Mouse (Mus musculus) cerebellum, adult 11 months (tissue): ENCODE results near the gene Mgmt.

Source experiments
- DNase-seq: peaks from one replicate; pipeline ENCODE4 v3.0.0; 2022

Gene Mgmt

GRCm38 (mm10) chr7:137131957-137132356 lies 237.5 kb downstream of the Mgmt start:
- DNase-seq: no peak

- no peak for DNase-seq
Observed at GRCm38 (mm10) chr7:137138101-137138500, 243.7 kb downstream of the Mgmt start.

GRCm38 (mm10) chr7:137140321-137140720 lies 245.9 kb downstream of the Mgmt start:
- DNase-seq: no peak

GRCm38 (mm10) chr7:137141386-137141785 lies 247.0 kb downstream of the Mgmt start:
- DNase-seq: no peak

GRCm38 (mm10) chr7:137147101-137147500 lies 252.7 kb downstream of the Mgmt start:
- DNase-seq: no peak

- no peak for DNase-seq
Observed at GRCm38 (mm10) chr7:137151854-137152253, 257.4 kb downstream of the Mgmt start.

- DNase-seq: no peak
Observed at GRCm38 (mm10) chr7:137154623-137155022, 260.2 kb downstream of the Mgmt start.

- no peak for DNase-seq
Observed at GRCm38 (mm10) chr7:137159086-137159485, 264.7 kb downstream of the Mgmt start.

GRCm38 (mm10) chr7:137172278-137172677 lies 277.9 kb downstream of the Mgmt start:
- DNase-seq: no peak
